Mouse (Mus musculus) hindbrain, embryonic 10.5 days (tissue): ENCODE data around the gene Ppm1n. TPM values are rescaled to one million over a fixed set of nuclear protein-coding genes. Genes with fewer than 3 reads are reported as not detected.

Experiments
- DNase-seq: peaks from one replicate; pipeline ENCODE4 v3.0.0-alpha.2; 2017; ENCODE audit warnings: low spot score
- H3K27ac ChIP-seq: fragments of 300-500 bp; sonication (generic); 2 replicates; pipeline ENCODE4 v1.5.1; 2016; ENCODE audit warnings: mild to moderate bottlenecking, moderate library complexity
- H3K27me3 ChIP-seq: fragments of 300-500 bp; sonication (generic); 2 replicates; pipeline ENCODE4 v1.6.1; 2016; ENCODE audit warnings: mild to moderate bottlenecking; ENCODE audit not compliant: poor library complexity, insufficient read depth, severe bottlenecking
- H3K36me3 ChIP-seq: fragments of 300-500 bp; sonication (generic); 2 replicates; pipeline ENCODE4 v1.6.1; 2016; ENCODE audit warnings: mild to moderate bottlenecking, moderate library complexity
- H3K4me1 ChIP-seq: fragments of 300-500 bp; sonication (generic); replicated peaks from 2 replicates; pipeline ENCODE4 v1.6.1; 2016; ENCODE audit warnings: mild to moderate bottlenecking
- H3K4me3 ChIP-seq: fragments of 300-500 bp; sonication (generic); 2 replicates; pipeline ENCODE4 v1.5.1; 2016; ENCODE audit warnings: mild to moderate bottlenecking, moderate library complexity
- H3K9me3 ChIP-seq: fragments of 300-500 bp; sonication (generic); 2 replicates; pipeline ENCODE4 v1.6.1; 2016; ENCODE audit warnings: mild to moderate bottlenecking, moderate library complexity
- WGBS: fragments of 180-500 bp; shearing (Covaris S2); methylation state at CpG from one replicate; pipeline ENCODE4 v1.1.7; 2016; 5-methylcytosine and 5-hydroxymethylcytosine counted together
- polyA plus RNA-seq: library from polyadenylated mRNA; unstranded; fragments of >200 nt; fragmentation: Nextera tagmentation; extraction: Ambion mirVana; gene quantifications from 2 replicates; pipeline ENCODE4 v1.2.1, GENCODE M21; 2016

Gene Ppm1n
- polyA plus RNA-seq, 1 experiment from 2014 or later = 0.30 TPM

DNA sequence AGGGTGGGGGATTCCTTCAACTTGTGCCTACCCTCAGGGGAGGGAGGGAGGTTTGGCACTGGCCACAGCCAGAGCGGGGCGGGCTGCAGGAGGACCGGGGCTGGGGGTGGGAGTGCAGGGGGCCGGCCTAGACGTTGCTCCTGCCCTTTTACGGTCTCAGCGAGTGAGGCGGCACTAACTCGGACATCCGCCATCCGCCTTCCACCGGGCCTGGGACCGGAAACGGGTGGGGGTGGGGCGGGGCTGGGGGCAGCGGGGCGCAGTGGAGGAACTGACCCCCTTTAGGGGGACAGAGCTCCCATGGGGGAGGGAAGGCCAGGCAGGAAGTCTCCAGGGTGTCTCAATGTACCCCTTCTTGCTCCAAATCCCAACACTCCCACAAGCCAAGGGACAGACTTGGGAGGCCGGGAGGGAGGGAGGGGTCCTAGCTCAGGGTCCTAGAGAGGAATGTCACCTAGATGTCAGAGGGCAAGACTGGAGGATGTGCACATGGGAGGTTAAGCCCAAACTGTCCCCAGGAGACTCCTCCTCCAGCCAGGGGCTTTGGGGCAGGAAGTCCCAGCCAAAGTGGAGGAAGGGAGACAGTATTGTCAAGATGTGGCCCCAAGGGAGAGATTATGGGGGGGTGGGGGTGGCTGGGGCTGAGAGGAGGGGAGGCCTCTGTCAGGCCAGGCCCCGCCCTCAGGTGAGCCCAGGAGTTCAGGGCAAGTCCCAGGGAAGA, 10.0 kb downstream of the Ppm1n start:
- WGBS = 2% methylated on average over 19 of the region's 19 CpGs
- Histone ChIP-seq H3K9me3 (no peaks in the 10 kb centered on the region), H3K4me1 (peaks cover 53% of the 10 kb centered on the region), H3K27me3 (no peaks in the 10 kb centered on the region), H3K36me3 (peaks cover 29% of the 10 kb centered on the region), H3K27ac (peak overlapping the region; percentile 95), H3K4me3 (peak overlapping the region; percentile 99)
- peak; percentile 74 for DNase-seq

DNA sequence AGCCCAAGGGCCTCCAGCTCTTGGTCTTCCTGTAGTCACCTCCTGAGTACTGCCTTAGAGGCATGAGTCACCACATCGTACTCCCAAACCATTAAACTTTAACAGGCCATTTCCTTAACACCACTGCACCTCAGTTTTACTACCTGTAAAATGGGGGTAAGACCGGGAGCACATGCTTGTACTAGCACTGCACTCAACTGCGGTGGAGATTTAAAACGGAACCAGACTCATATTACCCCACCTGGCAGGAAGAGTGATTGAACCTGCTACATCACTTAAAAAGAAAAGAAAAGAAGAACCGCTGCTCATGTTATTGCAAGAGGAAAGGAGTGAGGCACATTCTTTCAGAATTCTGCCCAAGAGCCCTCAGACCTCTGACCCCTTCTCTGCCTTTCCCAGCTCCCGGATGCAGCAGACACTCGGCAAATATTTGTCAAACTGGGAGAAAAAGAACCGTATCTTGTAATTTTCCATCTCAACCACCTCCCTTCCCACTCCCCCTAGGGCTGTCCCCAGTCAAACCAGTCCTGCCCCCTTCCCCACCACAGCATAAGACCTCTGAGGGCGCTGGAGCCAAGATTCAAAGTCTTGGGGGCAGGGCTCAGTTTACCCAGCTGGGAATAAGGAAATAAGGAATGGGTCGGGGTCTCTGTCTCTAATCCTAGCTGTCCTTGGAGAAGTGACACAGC, 10.7 kb downstream of the Ppm1n start:
- WGBS = 50% methylated on average over 10 of the region's 10 CpGs
- peaks cover 37% of the 10 kb centered on the region for H3K36me3 ChIP-seq
- peak; percentile 15 for DNase-seq
- no peaks in the 10 kb centered on the region for H3K27me3 ChIP-seq
- H3K9me3 ChIP-seq = no peaks in the 10 kb centered on the region
- H3K4me1 ChIP-seq = peaks cover 53% of the 10 kb centered on the region
- peak overlapping the region; percentile 99 for H3K4me3 ChIP-seq
- peak overlapping the region; percentile 95 for H3K27ac ChIP-seq

DNA sequence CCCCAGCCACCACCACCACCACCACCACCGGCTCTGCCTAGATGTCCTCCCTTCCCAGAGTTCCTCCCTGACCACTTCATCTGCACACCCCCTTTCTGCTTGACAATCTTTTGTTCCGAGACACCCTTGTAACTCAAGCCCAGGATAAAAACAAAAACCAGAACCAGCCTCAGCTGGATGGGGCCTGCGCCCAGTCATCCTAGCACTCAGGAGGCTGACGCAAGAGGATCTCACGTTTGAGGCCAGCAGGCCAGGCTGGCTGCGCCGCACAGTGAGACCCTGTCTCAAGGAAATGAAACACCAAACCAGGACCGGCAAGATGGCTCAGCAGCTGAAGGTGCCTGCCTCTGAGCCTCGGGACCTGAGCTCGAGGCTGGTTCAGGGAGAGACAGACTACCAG, 12.8 kb downstream of the Ppm1n start:
- 75% methylated on average over 10 of the region's 10 CpGs for WGBS
- Histone ChIP-seq H3K4me1 (peaks cover 47% of the 10 kb centered on the region), H3K4me3 (0 out of 2 replicates have a peak overlapping the region, but pooled peaks have one; percentile 2), H3K9me3 (no peaks in the 10 kb centered on the region), H3K36me3 (peaks cover 58% of the 10 kb centered on the region), H3K27ac (no peak overlapping the region), H3K27me3 (no peaks in the 10 kb centered on the region)
- no peak for DNase-seq

- no peaks in the 10 kb centered on the region for H3K27me3 ChIP-seq
- DNase-seq = no peak
- H3K4me3 ChIP-seq = no peak overlapping the region
- H3K27ac ChIP-seq = peak overlapping the region; percentile 12; the same call in 1 of the 2 replicates
- H3K36me3 ChIP-seq = peaks cover 66% of the 10 kb centered on the region
- no peaks in the 10 kb centered on the region for H3K9me3 ChIP-seq
- peaks cover 46% of the 10 kb centered on the region for H3K4me1 ChIP-seq
- 86% methylated on average over 10 of the region's 10 CpGs for WGBS
These were observed 13.7 kb downstream of the Ppm1n start for GRCm38 (mm10) chr7:19265928-19266822.

GRCm38 (mm10) chr7:19265147-19265546, 14.7 kb downstream of the Ppm1n start:
- H3K36me3 ChIP-seq = peaks cover 77% of the 10 kb centered on the region
- H3K27ac ChIP-seq = peak overlapping the region; percentile 17; the same call in 1 of the 2 replicates
- WGBS = 83% methylated on average over 7 of the region's 7 CpGs
- H3K27me3 ChIP-seq = no peaks in the 10 kb centered on the region
- no peak overlapping the region for H3K4me3 ChIP-seq
- DNase-seq = no peak
- H3K9me3 ChIP-seq = no peaks in the 10 kb centered on the region
- H3K4me1 ChIP-seq = peaks cover 36% of the 10 kb centered on the region

DNA sequence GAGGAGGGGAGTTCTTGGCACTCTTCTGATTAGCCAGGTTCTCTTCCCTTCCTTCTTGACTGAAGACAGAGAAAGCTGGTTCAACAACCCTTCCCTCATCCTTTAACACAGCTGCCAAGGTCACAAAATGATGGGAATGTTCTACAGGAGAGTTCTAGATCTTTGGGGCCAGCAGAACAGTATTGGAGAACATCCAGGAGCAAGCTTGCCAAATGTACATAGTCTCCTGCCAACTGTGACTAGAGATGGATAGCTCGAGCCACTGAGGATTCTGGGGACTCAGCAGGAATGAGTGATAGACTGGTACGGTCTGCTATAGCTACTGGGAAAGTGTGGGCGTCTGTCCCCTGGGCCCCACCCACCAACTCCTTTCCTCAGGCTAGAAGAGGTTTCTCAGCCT, 21.5 kb downstream of the Ppm1n start:
- DNase-seq = no peak
- Histone ChIP-seq H3K27me3 (no peaks in the 10 kb centered on the region), H3K9me3 (no peaks in the 10 kb centered on the region), H3K27ac (no peak overlapping the region), H3K4me3 (no peak overlapping the region), H3K36me3 (peaks cover 87% of the 10 kb centered on the region), H3K4me1 (peaks cover 4% of the 10 kb centered on the region; the same call in 1 of the 2 replicates)
- 86% methylated on average over 3 of the region's 3 CpGs for WGBS

GRCm38 (mm10) chr7:19257390-19258022, 22.4 kb downstream of the Ppm1n start:
- no peaks in the 10 kb centered on the region for H3K9me3 ChIP-seq
- 38% methylated on average over 11 of the region's 11 CpGs for WGBS
- no peak overlapping the region for H3K27ac ChIP-seq
- H3K4me3 ChIP-seq = no peak overlapping the region
- DNase-seq = peak; percentile 58
- H3K36me3 ChIP-seq = peaks cover 79% of the 10 kb centered on the region
- peaks cover 4% of the 10 kb centered on the region; the same call in 1 of the 2 replicates for H3K4me1 ChIP-seq
- H3K27me3 ChIP-seq = no peaks in the 10 kb centered on the region

- H3K4me3 ChIP-seq = no peak overlapping the region
- H3K4me1 ChIP-seq = peaks cover 4% of the 10 kb centered on the region; the same call in 1 of the 2 replicates
- DNase-seq = no peak
- H3K9me3 ChIP-seq = no peaks in the 10 kb centered on the region
- H3K27me3 ChIP-seq = no peaks in the 10 kb centered on the region
- H3K27ac ChIP-seq = no peak overlapping the region
- peaks cover 69% of the 10 kb centered on the region for H3K36me3 ChIP-seq
- WGBS = 85% methylated on average over 7 of the region's 7 CpGs
These were observed 23.3 kb downstream of the Ppm1n start for GRCm38 (mm10) chr7:19256567-19256966.

DNA sequence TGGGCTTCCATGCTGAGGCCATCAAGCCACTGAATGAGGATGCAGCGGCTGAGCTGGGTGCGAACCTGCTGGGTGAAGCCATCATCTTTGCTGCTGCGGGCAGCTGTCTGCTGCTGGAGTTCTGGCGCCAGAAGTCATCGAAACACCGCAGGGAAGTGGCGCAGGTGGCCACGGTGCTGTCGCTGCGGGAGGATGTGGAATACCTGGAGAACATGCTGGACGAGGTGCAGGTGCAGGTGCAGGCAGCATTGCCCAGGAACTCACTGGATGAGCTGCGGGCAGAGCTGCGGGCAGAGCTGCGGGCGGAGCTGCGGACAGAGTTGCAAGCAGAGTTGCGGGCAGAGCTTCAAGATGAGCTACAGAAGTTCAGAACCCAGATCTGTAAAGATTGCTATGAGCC, 24.5 kb downstream of the Ppm1n start:
- Histone ChIP-seq H3K27ac (no peak overlapping the region), H3K4me1 (peaks cover 4% of the 10 kb centered on the region; the same call in 1 of the 2 replicates), H3K4me3 (no peak overlapping the region), H3K9me3 (no peaks in the 10 kb centered on the region), H3K27me3 (no peaks in the 10 kb centered on the region), H3K36me3 (peaks cover 58% of the 10 kb centered on the region)
- DNase-seq = no peak
- 82% methylated on average over 17 of the region's 17 CpGs for WGBS

DNA sequence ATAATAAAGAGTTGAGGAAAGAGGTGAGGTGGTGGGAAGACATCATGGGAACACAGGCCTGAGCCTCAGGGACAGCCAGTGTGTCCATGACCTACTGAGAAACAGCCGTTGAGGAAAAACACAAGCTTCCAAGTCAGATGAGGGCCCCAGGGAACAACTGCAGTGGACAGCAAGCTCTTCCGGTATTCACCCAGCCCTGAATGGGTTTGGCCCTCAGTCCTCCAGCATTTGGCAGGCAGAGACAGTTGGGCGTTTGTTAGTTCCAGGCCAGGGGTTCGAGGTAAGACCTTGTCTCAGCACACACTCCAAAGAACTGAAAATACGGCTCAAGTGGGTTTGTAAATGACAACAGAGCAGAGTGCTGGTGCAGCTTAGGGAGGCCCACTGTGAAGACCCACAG, 26.4 kb downstream of the Ppm1n start:
- 68% methylated on average over 5 of the region's 5 CpGs for WGBS
- H3K27me3 ChIP-seq = no peaks in the 10 kb centered on the region
- peaks cover 4% of the 10 kb centered on the region; the same call in 1 of the 2 replicates for H3K4me1 ChIP-seq
- no peaks in the 10 kb centered on the region for H3K9me3 ChIP-seq
- H3K36me3 ChIP-seq = peaks cover 38% of the 10 kb centered on the region
- H3K4me3 ChIP-seq = no peak overlapping the region
- H3K27ac ChIP-seq = no peak overlapping the region
- DNase-seq = no peak

- DNase-seq = no peak
- 0 out of 2 replicates have a peak, but pooled peaks cover 3% of the 10 kb centered on the region for H3K9me3 ChIP-seq
- H3K27me3 ChIP-seq = no peaks in the 10 kb centered on the region
- H3K36me3 ChIP-seq = peaks cover 31% of the 10 kb centered on the region
- no peak overlapping the region for H3K27ac ChIP-seq
- WGBS = 87% methylated on average over 4 of the region's 4 CpGs
- no peak overlapping the region for H3K4me3 ChIP-seq
- no peaks in the 10 kb centered on the region for H3K4me1 ChIP-seq
These were observed 27.8 kb downstream of the Ppm1n start for GRCm38 (mm10) chr7:19252078-19252477.

GRCm38 (mm10) chr7:19247511-19247910, 32.4 kb downstream of the Ppm1n start:
- 94% methylated on average over 2 of the region's 2 CpGs for WGBS
- no peak for DNase-seq
- peaks cover 44% of the 10 kb centered on the region for H3K36me3 ChIP-seq
- H3K9me3 ChIP-seq = 0 out of 2 replicates have a peak, but pooled peaks cover 3% of the 10 kb centered on the region
- no peaks in the 10 kb centered on the region for H3K27me3 ChIP-seq
- no peak overlapping the region for H3K27ac ChIP-seq
- H3K4me1 ChIP-seq = no peaks in the 10 kb centered on the region
- no peak overlapping the region for H3K4me3 ChIP-seq
